15 mouse cellular contexts compared by ENCODE assay signal in the genomic region with DNA sequence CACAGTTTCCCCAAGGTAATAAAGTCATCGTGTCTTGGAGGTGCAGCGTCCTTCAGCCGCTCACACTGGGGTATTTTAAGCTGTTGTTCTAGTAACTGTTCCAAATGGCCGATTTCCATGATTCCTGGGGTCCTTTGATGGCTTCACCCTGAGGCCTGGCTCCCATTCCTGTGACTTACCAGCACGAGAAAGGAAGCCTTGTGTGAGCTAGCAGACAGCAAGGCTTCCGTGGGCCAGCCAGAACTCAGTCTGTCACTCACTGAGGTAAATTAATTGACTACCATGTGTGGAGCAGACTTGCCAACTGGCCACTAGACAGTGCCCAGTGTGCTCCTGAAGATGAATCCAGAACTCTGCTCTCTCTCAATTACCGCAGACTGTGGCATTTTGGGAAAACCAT. TPM values are rescaled to one million over a fixed set of nuclear protein-coding genes. Genes with fewer than 3 reads are reported as not detected.
DNase-seq lines count a peak whose midpoint lies in the region; ATAC-seq and TF ChIP-seq lines count a peak whose summit lies in the region.
"Had no signal": no experiment of that assay in that cellular context is flagged by ENCODE, and none has a peak within 500 bp of the region (broad histone marks: within the 10 kb centered on the region; RNA-seq: fewer than 3 reads in every experiment).

No protein-coding gene starts in this region.

- H3K36me3 ChIP-seq in forebrain, embryonic 15.5 days, result no peaks in the 10 kb centered on the region
- peaks cover 3% of the 10 kb centered on the region; the same call in 1 of the 2 replicates for H3K36me3 ChIP-seq in forebrain, embryonic 13.5 days (ENCODE audit: poor library complexity, severe bottlenecking)
- H3K36me3 ChIP-seq in neural tube, embryonic 13.5 days, result no peaks in the 10 kb centered on the region
- H3K36me3 ChIP-seq in neural tube, embryonic 15.5 days, result no peaks in the 10 kb centered on the region
- no peaks in the 10 kb centered on the region for H3K36me3 ChIP-seq in midbrain, postnatal 0 days (ENCODE audit: insufficient read depth, low read length)
- no peaks in the 10 kb centered on the region for H3K36me3 ChIP-seq in kidney, adult 2 months (ENCODE audit: control insufficient read depth, insufficient read depth, low read length)
- H3K36me3 ChIP-seq: heart, embryonic 13.5 days; liver, embryonic 13.5 days had no signal

- H3K4me3 ChIP-seq in forebrain, embryonic 15.5 days, result no peak overlapping the region
- no peak overlapping the region for H3K4me3 ChIP-seq in forebrain, embryonic 13.5 days
- H3K4me3 ChIP-seq in neural tube, embryonic 13.5 days, result no peak overlapping the region
- no peak overlapping the region for H3K4me3 ChIP-seq in neural tube, embryonic 15.5 days (replicated peaks)
- 0 out of 2 replicates have a peak overlapping the region, but pooled peaks have one; percentile 21 for H3K4me3 ChIP-seq in gastrocnemius, adult 2 months
- H3K4me3 ChIP-seq in midbrain, postnatal 0 days (ENCODE audit: low read depth, low read length), result no peak overlapping the region
- H3K4me3 ChIP-seq in kidney, adult 2 months (ENCODE audit: insufficient read depth, low read depth, low read length), result no peak overlapping the region
- H3K4me3 ChIP-seq: heart, embryonic 13.5 days; liver, embryonic 13.5 days had no signal

- intact Hi-C loops in gastrocnemius, adult 2 months (cut with DNase I), result no loop called here

- ATAC-seq in forebrain, embryonic 15.5 days (replicated peaks), result no peak; the same call in 1 of the 2 replicates
- no peak; the same call in 1 of the 2 replicates for ATAC-seq in forebrain, embryonic 13.5 days
- ATAC-seq in neural tube, embryonic 13.5 days (ENCODE audit: low read depth), result no peak
- no peak for ATAC-seq in neural tube, embryonic 15.5 days (ENCODE audit: low FRiP score)
- ATAC-seq in midbrain, postnatal 0 days (ENCODE audit: low FRiP score), result peak; percentile 77; the same call in 1 of the 2 replicates
- ATAC-seq: lung, postnatal 0 days had no signal

- 54% methylated on average over 7 of the region's 7 CpGs for WGBS in forebrain, embryonic 15.5 days
- WGBS in forebrain, embryonic 13.5 days, result 72% methylated on average over 7 of the region's 7 CpGs
- WGBS in neural tube, embryonic 13.5 days, result 49% methylated on average over 7 of the region's 7 CpGs
- WGBS in neural tube, embryonic 15.5 days, result 39% methylated on average over 7 of the region's 7 CpGs
- 38% methylated on average over 7 of the region's 7 CpGs for WGBS in midbrain, postnatal 0 days
- WGBS in kidney, adult 2 months, result 67% methylated on average over 7 of the region's 7 CpGs

- no peaks in the 10 kb centered on the region for H3K9me3 ChIP-seq in forebrain, embryonic 15.5 days
- H3K9me3 ChIP-seq in forebrain, embryonic 13.5 days (replicated peaks), result no peaks in the 10 kb centered on the region
- no peaks in the 10 kb centered on the region for H3K9me3 ChIP-seq in neural tube, embryonic 13.5 days
- H3K9me3 ChIP-seq in neural tube, embryonic 15.5 days (replicated peaks), result no peaks in the 10 kb centered on the region
- no peaks in the 10 kb centered on the region for H3K9me3 ChIP-seq in midbrain, postnatal 0 days (ENCODE audit: low read length)

- no peak overlapping the region for H3K4me2 ChIP-seq in forebrain, embryonic 15.5 days (replicated peaks)
- H3K4me2 ChIP-seq in forebrain, embryonic 13.5 days, result no peak overlapping the region
- no peak overlapping the region for H3K4me2 ChIP-seq in neural tube, embryonic 13.5 days
- no peak overlapping the region for H3K4me2 ChIP-seq in neural tube, embryonic 15.5 days
- H3K4me2 ChIP-seq in midbrain, postnatal 0 days (ENCODE audit: low read depth, low read length, poor library complexity, severe bottlenecking), result no peak overlapping the region
- H3K4me2 ChIP-seq: heart, embryonic 13.5 days; liver, embryonic 13.5 days had no signal

- peak overlapping the region; percentile 1; the same call in 1 of the 2 replicates for H3K27ac ChIP-seq in forebrain, embryonic 15.5 days (replicated peaks)
- H3K27ac ChIP-seq in forebrain, embryonic 13.5 days, result no peak overlapping the region; the same call in 1 of the 2 replicates
- H3K27ac ChIP-seq in neural tube, embryonic 13.5 days (replicated peaks), result peak overlapping the region; percentile 39
- H3K27ac ChIP-seq in neural tube, embryonic 15.5 days (replicated peaks), result no peak overlapping the region
- H3K27ac ChIP-seq in gastrocnemius, adult 2 months, result peak overlapping the region; percentile 72
- no peak overlapping the region for H3K27ac ChIP-seq in midbrain, postnatal 0 days (ENCODE audit: low read depth, low read length)
- no peak overlapping the region for H3K27ac ChIP-seq in kidney, adult 2 months (ENCODE audit: insufficient read depth, low read depth, low read length)
- H3K27ac ChIP-seq: heart, embryonic 13.5 days; liver, embryonic 13.5 days had no signal

- no peak for TF ChIP-seq POLR2A in kidney, adult 2 months (IDR thresholded peaks at IDR 0.05; ENCODE audit: low read depth, low read length)

- H3K4me1 ChIP-seq in forebrain, embryonic 15.5 days, result peaks cover 48% of the 10 kb centered on the region
- peaks cover 50% of the 10 kb centered on the region for H3K4me1 ChIP-seq in forebrain, embryonic 13.5 days
- peaks cover 61% of the 10 kb centered on the region for H3K4me1 ChIP-seq in neural tube, embryonic 13.5 days (replicated peaks)
- peaks cover 42% of the 10 kb centered on the region for H3K4me1 ChIP-seq in neural tube, embryonic 15.5 days
- H3K4me1 ChIP-seq in midbrain, postnatal 0 days (ENCODE audit: insufficient read depth, low read length), result peaks cover 7% of the 10 kb centered on the region; the same call in 1 of the 2 replicates
- no peaks in the 10 kb centered on the region for H3K4me1 ChIP-seq in kidney, adult 2 months (ENCODE audit: control insufficient read depth, insufficient read depth, low read length)

- H3K9ac ChIP-seq in forebrain, embryonic 15.5 days (replicated peaks), result no peak overlapping the region
- no peak overlapping the region for H3K9ac ChIP-seq in forebrain, embryonic 13.5 days
- H3K9ac ChIP-seq in neural tube, embryonic 13.5 days, result no peak overlapping the region
- no peak overlapping the region for H3K9ac ChIP-seq in neural tube, embryonic 15.5 days (replicated peaks)
- H3K9ac ChIP-seq in midbrain, postnatal 0 days (replicated peaks; ENCODE audit: low read length, poor library complexity, severe bottlenecking), result no peak overlapping the region
- H3K9ac ChIP-seq: heart, embryonic 13.5 days; liver, embryonic 13.5 days had no signal

- peak; percentile 58 for DNase-seq in gastrocnemius, adult 2 months
- peak; percentile 88 for DNase-seq in midbrain, postnatal 0 days (ENCODE audit: low spot score)
- no peak for DNase-seq in adrenal gland, postnatal 14 days
- no peak for DNase-seq in kidney, adult 2 months
- DNase-seq: kidney, adult 8-10 months; kidney, postnatal 4 days; layer of hippocampus, postnatal 36 days; liver, embryonic 13.5 days; thymus, adult 18-20 months had no signal

- H3K27me3 ChIP-seq in forebrain, embryonic 15.5 days, result no peaks in the 10 kb centered on the region
- no peaks in the 10 kb centered on the region for H3K27me3 ChIP-seq in forebrain, embryonic 13.5 days
- no peaks in the 10 kb centered on the region for H3K27me3 ChIP-seq in neural tube, embryonic 13.5 days
- H3K27me3 ChIP-seq in neural tube, embryonic 15.5 days (replicated peaks), result no peaks in the 10 kb centered on the region
- no peaks in the 10 kb centered on the region for H3K27me3 ChIP-seq in midbrain, postnatal 0 days (ENCODE audit: insufficient read depth, low read length)
- H3K27me3 ChIP-seq in kidney, adult 2 months (replicated peaks; ENCODE audit: control insufficient read depth, insufficient read depth, low read length), result no peaks in the 10 kb centered on the region
- H3K27me3 ChIP-seq: heart, embryonic 13.5 days; liver, embryonic 13.5 days had no signal

- TF ChIP-seq CTCF in gastrocnemius, adult 2 months (IDR thresholded peaks at IDR 0.05), result no peak
- no peak for TF ChIP-seq CTCF in midbrain, postnatal 0 days (IDR thresholded peaks at IDR 0.05)
- TF ChIP-seq CTCF in kidney, adult 2 months (conservative IDR thresholded peaks at IDR 0.05; ENCODE audit: insufficient read depth, insufficient read length, low read depth, low read length), result no peak

RNA-seq across cellular contexts. Expression of a gene that starts 41.2 kb away (rescaled TPM):
- polyA plus RNA-seq in forebrain, embryonic 15.5 days (2015; fragmentation: Nextera tagmentation; extraction: Ambion mirVana), result 84.9 and 94.2 TPM in 2 replicates
- polyA plus RNA-seq in forebrain, embryonic 13.5 days (2015; fragmentation: Nextera tagmentation; extraction: Ambion mirVana), result 68.9 and 77.4 TPM in 2 replicates
- 58.5 and 62.3 TPM in 2 replicates for polyA plus RNA-seq in neural tube, embryonic 13.5 days (2015; fragmentation: Nextera tagmentation; extraction: Ambion mirVana)
- 45.1 and 57.1 TPM in 2 replicates for polyA plus RNA-seq in neural tube, embryonic 15.5 days (2015; fragmentation: Nextera tagmentation; extraction: Ambion mirVana)
- 1 to 10 TPM; 1.8 to 2.4 TPM for total RNA-seq in gastrocnemius, adult 2 months (2021)
- 68.7 and 86.2 TPM in 2 replicates for total RNA-seq in midbrain, postnatal 0 days (2014; rRNA removed)
- polyA plus RNA-seq in midbrain, postnatal 0 days (2015; fragmentation: Nextera tagmentation; extraction: Ambion mirVana), result 39.3 and 59.3 TPM in 2 replicates
- 12.0 and 16.7 TPM in 2 replicates for total RNA-seq in adrenal gland, postnatal 14 days (2021)
- polyA plus RNA-seq in kidney, adult 2 months (2012; rRNA removed), result 0.29 and 0.31 TPM in 2 replicates

Comparison
In these comparisons a context has a peak if more than half of its experiments do, and no peak if none do; other contexts are left out.
1. H3K27ac ChIP-seq: peak in forebrain, embryonic 15.5 days (single experiment), neural tube, embryonic 13.5 days (single experiment) and gastrocnemius, adult 2 months (single experiment); none in forebrain, embryonic 13.5 days (single experiment), neural tube, embryonic 15.5 days (single experiment), midbrain, postnatal 0 days (single experiment) and kidney, adult 2 months (single experiment).
2. DNase-seq: peak in gastrocnemius, adult 2 months (single experiment) and midbrain, postnatal 0 days (single experiment); none in adrenal gland, postnatal 14 days (single experiment) and kidney, adult 2 months (single experiment).
3. RNA of a gene that starts 41.2 kb away (polyA plus RNA-seq): 84.9 to 94.2 TPM in forebrain, embryonic 15.5 days, 68.9 to 77.4 TPM in forebrain, embryonic 13.5 days, 39.3 to 59.3 TPM in midbrain, postnatal 0 days, 58.5 to 62.3 TPM in neural tube, embryonic 13.5 days and 45.1 to 57.1 TPM in neural tube, embryonic 15.5 days; 0.29 to 0.31 TPM in kidney, adult 2 months; every median in the first group is over 10 times any median in the second.